Mouse (Mus musculus) neural tube, embryonic 11.5 days (tissue): ENCODE data around the gene Ddah2. TPM values are rescaled to one million over a fixed set of nuclear protein-coding genes. Genes with fewer than 3 reads are reported as not detected.

Experiments used
- ATAC-seq: fragments of 200-750 bp; cut with Nextera tagmentation; 2 replicates; pipeline ENCODE4 v1.8.0; 2017; ENCODE audit warnings: moderate number of reproducible peaks, mild to moderate bottlenecking, moderate TSS enrichment, moderate library complexity; ENCODE audit not compliant: insufficient read depth, low FRiP score, low TSS enrichment
- DNase-seq: peaks from one replicate; pipeline ENCODE4 v3.0.0-alpha.2; 2015; ENCODE audit warnings: low spot score
- H3K27ac ChIP-seq: fragments of 300-500 bp; sonication (generic); 2 replicates; pipeline ENCODE4 v1.5.1; 2014; ENCODE audit warnings: low read depth, mild to moderate bottlenecking, low read length
- H3K27me3 ChIP-seq: fragments of 300-500 bp; sonication (generic); 2 replicates; pipeline ENCODE4 v1.6.1; 2014; ENCODE audit warnings: mild to moderate bottlenecking, low read length, mixed read lengths; ENCODE audit not compliant: control insufficient read depth, insufficient read depth
- H3K36me3 ChIP-seq: fragments of 300-500 bp; sonication (generic); 2 replicates; pipeline ENCODE4 v1.6.1; 2014; ENCODE audit warnings: mild to moderate bottlenecking, low read length, moderate library complexity, mixed read lengths; ENCODE audit not compliant: control insufficient read depth, insufficient read depth
- H3K4me1 ChIP-seq: fragments of 300-500 bp; sonication (generic); 2 replicates; pipeline ENCODE4 v1.6.1; 2014; ENCODE audit warnings: low read length, mixed read lengths; ENCODE audit not compliant: control insufficient read depth, insufficient read depth
- H3K4me2 ChIP-seq: fragments of 300-500 bp; sonication (generic); 2 replicates; pipeline ENCODE4 v1.6.1; 2014; ENCODE audit warnings: low read depth, mild to moderate bottlenecking, moderate library complexity
- H3K4me3 ChIP-seq: fragments of 300-500 bp; sonication (generic); 2 replicates; pipeline ENCODE4 v1.5.1; 2014; ENCODE audit warnings: low read depth, low read length
- H3K9ac ChIP-seq: fragments of 300-500 bp; sonication (generic); 2 replicates; pipeline ENCODE4 v1.6.1; 2014; ENCODE audit warnings: mild to moderate bottlenecking, low read length
- H3K9me3 ChIP-seq: fragments of 300-500 bp; sonication (generic); 2 replicates; pipeline ENCODE4 v1.6.1; 2016; ENCODE audit warnings: low read length; ENCODE audit not compliant: control insufficient read depth
- WGBS: fragments of 180-500 bp; shearing (Covaris S2); extraction: QIAGEN DNeasy Blood & Tissue Kit; methylation state at CpG from one replicate; pipeline ENCODE4 v1.1.7; 2014; 5-methylcytosine and 5-hydroxymethylcytosine counted together
- polyA plus RNA-seq: library from polyadenylated mRNA; unstranded; fragments of >200 nt; fragmentation: Nextera tagmentation; extraction: Ambion mirVana; gene quantifications from 2 replicates; pipeline ENCODE4 v1.2.1, GENCODE M21; 2014

Ddah2 gene
- polyA plus RNA-seq, 1 experiment from 2014 or later: 659 TPM

DNA sequence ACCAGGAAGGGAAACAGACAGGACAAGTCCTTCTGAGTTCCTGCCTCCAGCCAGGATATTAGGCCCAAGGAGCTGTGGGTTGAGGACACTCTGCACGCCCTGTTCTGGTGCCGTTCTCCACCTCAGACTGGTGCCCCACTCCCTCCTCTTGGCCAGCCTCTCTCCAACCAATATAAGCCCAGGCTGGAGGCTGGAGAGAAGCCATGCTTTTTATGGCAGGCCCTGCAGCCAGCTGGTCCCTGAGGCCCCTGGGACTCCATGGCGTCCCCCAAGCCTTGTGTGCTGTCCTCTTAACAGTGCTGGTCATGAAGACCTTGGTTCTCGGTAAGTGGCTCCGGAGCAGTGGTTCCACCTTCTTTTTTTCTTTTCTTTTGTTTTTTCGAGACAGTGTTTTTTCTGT is 49.3 kb downstream of the Ddah2 start, which contains the start of gene Ly6g5c:
Gene Ly6g5c (plus strand): TSS at position 183 of the 400 bp plus-strand sequence.
- H3K27me3 ChIP-seq: no peaks in the 10 kb centered on the region
- H3K4me1 ChIP-seq: no peaks in the 10 kb centered on the region
- H3K9me3 ChIP-seq: no peaks in the 10 kb centered on the region
- no peak within 1 kb of the TSS for H3K27ac ChIP-seq
- H3K4me3 ChIP-seq: no peak within 1 kb of the TSS
- WGBS: 81% methylated on average over 6 of the region's 6 CpGs
- no peak within 1 kb of the TSS for H3K4me2 ChIP-seq
- H3K9ac ChIP-seq: no peak within 1 kb of the TSS
- no peak for ATAC-seq
- peaks cover 4% of the 10 kb centered on the region for H3K36me3 ChIP-seq
- no peak for DNase-seq

Other genes with a start within 250 kb of the Ddah2 start
- gene Stk19, start 222.1 kb upstream of the Ddah2 start, polyA plus RNA-seq: 20.3 and 24.7 TPM in 2 replicates
- gene Dxo, start 222.0 kb upstream of the Ddah2 start, polyA plus RNA-seq: 69.4 and 71.0 TPM in 2 replicates
- 45.0 and 55.7 TPM in 2 replicates for gene Skiv2l, start 208.8 kb upstream of the Ddah2 start, polyA plus RNA-seq
- gene Nelfe, start 208.6 kb upstream of the Ddah2 start, polyA plus RNA-seq: 125 and 132 TPM in 2 replicates
- 2.6 and 2.9 TPM in 2 replicates for gene Cfb, start 196.5 kb upstream of the Ddah2 start, polyA plus RNA-seq
- gene Zbtb12, start 179.6 kb upstream of the Ddah2 start, polyA plus RNA-seq: 1.7 and 2.1 TPM in 2 replicates
- gene Gm20547, start 177.0 kb upstream of the Ddah2 start, polyA plus RNA-seq: not detected in 2 replicates
- 0.57 and 0.86 TPM in 2 replicates for gene C2, start 160.8 kb upstream of the Ddah2 start, polyA plus RNA-seq
- 62.7 and 70.3 TPM in 2 replicates for gene Ehmt2, start 160.6 kb upstream of the Ddah2 start, polyA plus RNA-seq
- gene Slc44a4, start 144.6 kb upstream of the Ddah2 start, polyA plus RNA-seq: not detected in 2 replicates
- 16.4 and 16.8 TPM in 2 replicates for gene Neu1, start 127.8 kb upstream of the Ddah2 start, polyA plus RNA-seq
- 0.13 and 0.37 TPM in 2 replicates for gene Hspa1b, start 99.8 kb upstream of the Ddah2 start, polyA plus RNA-seq
- gene Gm20481, start 89.1 kb upstream of the Ddah2 start, polyA plus RNA-seq: not detected in 2 replicates
- 1.1 and 1.9 TPM in 2 replicates for gene Hspa1a, start 86.9 kb upstream of the Ddah2 start, polyA plus RNA-seq
- 1.8 and 2.0 TPM in 2 replicates for gene Hspa1l, start 86.3 kb upstream of the Ddah2 start, polyA plus RNA-seq
- 209 and 211 TPM in 2 replicates for gene Lsm2, start 77.2 kb upstream of the Ddah2 start, polyA plus RNA-seq
- 109 and 114 TPM in 2 replicates for gene Vars, start 58.0 kb upstream of the Ddah2 start, polyA plus RNA-seq
- gene Vwa7, start 42.5 kb upstream of the Ddah2 start, polyA plus RNA-seq: 0.08 TPM in 1 of 2 replicates, not detected in the other
- gene Sapcd1, start 31.0 kb upstream of the Ddah2 start, polyA plus RNA-seq: 3.9 and 5.2 TPM in 2 replicates
- gene Msh5, start 12.3 kb upstream of the Ddah2 start, polyA plus RNA-seq: 4.1 and 6.2 TPM in 2 replicates
- 82.8 and 89.7 TPM in 2 replicates for gene Clic1, start 9.1 kb upstream of the Ddah2 start, polyA plus RNA-seq
- 0.43 TPM in 1 of 2 replicates, not detected in the other for gene Ly6g6c, start 6.4 kb downstream of the Ddah2 start, polyA plus RNA-seq
- gene Mpig6b, start 7.1 kb downstream of the Ddah2 start, polyA plus RNA-seq: 1.5 and 2.0 TPM in 2 replicates
- gene Ly6g6e, start 17.9 kb downstream of the Ddah2 start, polyA plus RNA-seq: 0.39 and 0.46 TPM in 2 replicates
- 1.0 and 3.2 TPM in 2 replicates for gene Ly6g6d, start 19.0 kb downstream of the Ddah2 start, polyA plus RNA-seq
- gene Ly6g6f, start 26.6 kb downstream of the Ddah2 start, polyA plus RNA-seq: 1.3 and 1.4 TPM in 2 replicates
- gene Abhd16a, start 30.2 kb downstream of the Ddah2 start, polyA plus RNA-seq: 50.5 and 59.9 TPM in 2 replicates
- gene Ly6g5c, start 49.2 kb downstream of the Ddah2 start, polyA plus RNA-seq: not detected in 2 replicates
- gene Ly6g5b, start 56.4 kb downstream of the Ddah2 start, polyA plus RNA-seq: 0.45 and 0.78 TPM in 2 replicates
- 26.1 and 28.9 TPM in 2 replicates for gene Gpank1, start 62.4 kb downstream of the Ddah2 start, polyA plus RNA-seq
- gene Csnk2b, start 63.0 kb downstream of the Ddah2 start, polyA plus RNA-seq: 303 and 319 TPM in 2 replicates
- gene D17H6S53E, start 67.3 kb downstream of the Ddah2 start, polyA plus RNA-seq: 7.0 and 7.6 TPM in 2 replicates
- 0.81 and 0.93 TPM in 2 replicates for gene Apom, start 73.0 kb downstream of the Ddah2 start, polyA plus RNA-seq
- 99.4 and 105 TPM in 2 replicates for gene Bag6, start 76.1 kb downstream of the Ddah2 start, polyA plus RNA-seq
- gene Prrc2a, start 105.9 kb downstream of the Ddah2 start, polyA plus RNA-seq: 185 and 194 TPM in 2 replicates
- 4.1 and 6.7 TPM in 2 replicates for gene Aif1, start 117.0 kb downstream of the Ddah2 start, polyA plus RNA-seq
- 5.8 and 9.1 TPM in 2 replicates for gene Lst1, start 129.4 kb downstream of the Ddah2 start, polyA plus RNA-seq
- gene Ltb, start 135.4 kb downstream of the Ddah2 start, polyA plus RNA-seq: 0.27 TPM in 1 of 2 replicates, not detected in the other
- 0.16 TPM in 1 of 2 replicates, not detected in the other for gene Tnf, start 143.0 kb downstream of the Ddah2 start, polyA plus RNA-seq
- 0.28 TPM in 1 of 2 replicates, not detected in the other for gene Lta, start 146.3 kb downstream of the Ddah2 start, polyA plus RNA-seq
- gene Gm16181, start 161.8 kb downstream of the Ddah2 start, polyA plus RNA-seq: 0.50 TPM in 1 of 2 replicates, not detected in the other
- gene Atp6v1g2, start 174.6 kb downstream of the Ddah2 start, polyA plus RNA-seq: 14.1 and 16.8 TPM in 2 replicates
- gene Nfkbil1, start 176.8 kb downstream of the Ddah2 start, polyA plus RNA-seq: 4.7 and 5.0 TPM in 2 replicates
- gene Ddx39b, start 182.7 kb downstream of the Ddah2 start, polyA plus RNA-seq: 634 and 672 TPM in 2 replicates
- gene H2-D1, start 203.7 kb downstream of the Ddah2 start, polyA plus RNA-seq: 47.9 and 56.5 TPM in 2 replicates